35 mouse cellular contexts compared by ENCODE assay signal in genomic region chr3:66165026-66165425, GRCm38 (mm10). TPM values are rescaled to one million over a fixed set of nuclear protein-coding genes. Genes with fewer than 3 reads are reported as not detected.
"Had no signal": no experiment of that assay in that cellular context is flagged by ENCODE, and none has a peak within 500 bp of the region (broad histone marks: within the 10 kb centered on the region; RNA-seq: fewer than 3 reads in every experiment).

No protein-coding gene starts in this region.

- H3K4me1 ChIP-seq: heart, embryonic 10.5 days; heart, embryonic 13.5 days; hindbrain, embryonic 12.5 days; hindbrain, embryonic 15.5 days; intestine, embryonic 15.5 days; kidney, embryonic 15.5 days had no signal

- H3K9ac ChIP-seq: heart, embryonic 12.5 days; heart, embryonic 13.5 days; heart, embryonic 15.5 days; hindbrain, embryonic 12.5 days; hindbrain, embryonic 13.5 days; hindbrain, embryonic 14.5 days; hindbrain, embryonic 15.5 days; intestine, embryonic 15.5 days; kidney, embryonic 15.5 days had no signal

- H3K4me3 ChIP-seq: heart, embryonic 10.5 days; heart, embryonic 12.5 days; heart, embryonic 13.5 days; heart, embryonic 15.5 days; hindbrain, embryonic 10.5 days; hindbrain, embryonic 12.5 days; hindbrain, embryonic 13.5 days; hindbrain, embryonic 15.5 days; intestine, embryonic 15.5 days; kidney, embryonic 15.5 days; layer of hippocampus, adult 2 months had no signal

- H3K27me3 ChIP-seq: heart, embryonic 12.5 days; heart, embryonic 13.5 days; heart, embryonic 15.5 days; hindbrain, embryonic 12.5 days; hindbrain, embryonic 13.5 days; hindbrain, embryonic 15.5 days; intestine, embryonic 15.5 days; kidney, embryonic 15.5 days had no signal

- H3K4me2 ChIP-seq: heart, embryonic 11.5 days; heart, embryonic 12.5 days; heart, embryonic 13.5 days; heart, embryonic 15.5 days; hindbrain, embryonic 12.5 days; hindbrain, embryonic 13.5 days; hindbrain, embryonic 14.5 days; hindbrain, embryonic 15.5 days; intestine, embryonic 15.5 days; kidney, embryonic 15.5 days had no signal

- H3K36me3 ChIP-seq: heart, embryonic 10.5 days; heart, embryonic 12.5 days; heart, embryonic 13.5 days; heart, embryonic 15.5 days; hindbrain, embryonic 10.5 days; hindbrain, embryonic 12.5 days; hindbrain, embryonic 13.5 days; hindbrain, embryonic 15.5 days; intestine, embryonic 15.5 days; kidney, embryonic 15.5 days had no signal

- H3K27ac ChIP-seq: heart, embryonic 10.5 days; heart, embryonic 13.5 days; heart, embryonic 15.5 days; hindbrain, embryonic 10.5 days; hindbrain, embryonic 12.5 days; hindbrain, embryonic 13.5 days; hindbrain, embryonic 14.5 days; hindbrain, embryonic 15.5 days; hindbrain, postnatal 0 days; intestine, embryonic 15.5 days; kidney, embryonic 15.5 days; kidney, postnatal 0 days; layer of hippocampus, adult 2 months had no signal

- H3K9me3 ChIP-seq: heart, embryonic 10.5 days; heart, embryonic 12.5 days; heart, embryonic 13.5 days; heart, embryonic 15.5 days; hindbrain, embryonic 10.5 days; hindbrain, embryonic 12.5 days; hindbrain, embryonic 13.5 days; hindbrain, embryonic 15.5 days; intestine, embryonic 15.5 days; kidney, embryonic 15.5 days had no signal

- ATAC-seq: hindbrain, embryonic 16.5 days; hindbrain, postnatal 0 days; inflammation-experienced regulatory T-cells, adult 6 months; intestine, embryonic 15.5 days; intestine, embryonic 16.5 days; intestine, postnatal 0 days had no signal

- DNase-seq: heart, postnatal 10 days; heart, postnatal 14 days; heart, postnatal 36 days; heart, postnatal 4 days; kidney, adult 11 months; kidney, adult 18-20 months; kidney, adult 2 months; kidney, adult 8-10 months; kidney, adult 9 months; kidney, postnatal 10 days; kidney, postnatal 14 days; kidney, postnatal 25 days; kidney, postnatal 36 days; kidney, postnatal 4 days; layer of hippocampus, adult 9-11 months; layer of hippocampus, postnatal 36 days had no signal

RNA-seq across cellular contexts. Expression of gene Ptx3, which starts 54.7 kb away (rescaled TPM):
- polyA plus RNA-seq: inflammation-experienced regulatory T-cells, adult 6 months had no signal
